Mouse (Mus musculus) neural tube, embryonic 13.5 days (tissue): ENCODE measurements around the gene Ubtd2. TPM values are rescaled to one million over a fixed set of nuclear protein-coding genes. Genes with fewer than 3 reads are reported as not detected.

Experiments
- ATAC-seq: fragments of 200-750 bp; cut with Nextera tagmentation; 2 replicates; pipeline ENCODE4 v1.8.0; 2017; ENCODE audit warnings: low read depth, mild to moderate bottlenecking, moderate TSS enrichment, moderate library complexity
- H3K27ac ChIP-seq: fragments of 300-500 bp; sonication (generic); replicated peaks from 2 replicates; pipeline ENCODE4 v1.5.1; 2015; ENCODE audit warnings: moderate library complexity, mild to moderate bottlenecking, inconsistent platforms
- H3K27me3 ChIP-seq: fragments of 300-500 bp; sonication (generic); 2 replicates; pipeline ENCODE4 v1.6.1; 2015; ENCODE audit warnings: mild to moderate bottlenecking, inconsistent platforms
- H3K36me3 ChIP-seq: fragments of 300-500 bp; sonication (generic); 2 replicates; pipeline ENCODE4 v1.6.1; 2015; ENCODE audit warnings: mild to moderate bottlenecking, inconsistent platforms
- H3K4me1 ChIP-seq: fragments of 300-500 bp; sonication (generic); replicated peaks from 2 replicates; pipeline ENCODE4 v1.6.1; 2015; ENCODE audit warnings: inconsistent platforms
- H3K4me2 ChIP-seq: fragments of 300-500 bp; sonication (generic); 2 replicates; pipeline ENCODE4 v1.6.1; 2015; ENCODE audit warnings: inconsistent platforms, mild to moderate bottlenecking, moderate library complexity
- H3K4me3 ChIP-seq: fragments of 300-500 bp; sonication (generic); 2 replicates; pipeline ENCODE4 v1.5.1; 2015; ENCODE audit warnings: mild to moderate bottlenecking, inconsistent platforms
- H3K9ac ChIP-seq: fragments of 300-500 bp; sonication (generic); 2 replicates; pipeline ENCODE4 v1.6.1; 2015; ENCODE audit warnings: moderate library complexity, mild to moderate bottlenecking, inconsistent platforms
- H3K9me3 ChIP-seq: fragments of 300-500 bp; sonication (generic); 2 replicates; pipeline ENCODE4 v1.6.1; 2016; ENCODE audit warnings: inconsistent platforms
- WGBS: fragments of 180-500 bp; shearing (Covaris S2); methylation state at CpG from one replicate; pipeline ENCODE4 v1.1.7; 2015; 5-methylcytosine and 5-hydroxymethylcytosine counted together
- polyA plus RNA-seq: library from polyadenylated mRNA; unstranded; fragments of >200 nt; fragmentation: Nextera tagmentation; extraction: Ambion mirVana; gene quantifications from 2 replicates; pipeline ENCODE4 v1.2.1, GENCODE M21; 2015

Ubtd2 gene
- polyA plus RNA-seq, 1 experiment from 2014 or later, result 46.8 TPM

- Histone ChIP-seq H3K9me3 (no peaks in the 10 kb centered on the region), H3K27ac (no peak overlapping the region), H3K9ac (no peak overlapping the region), H3K4me2 (no peak overlapping the region), H3K36me3 (no peaks in the 10 kb centered on the region), H3K4me1 (peaks cover 47% of the 10 kb centered on the region), H3K27me3 (no peaks in the 10 kb centered on the region), H3K4me3 (no peak overlapping the region)
- WGBS, result 61% methylated on average over 4 of the region's 4 CpGs
- ATAC-seq, result no peak
These were observed 109.5 kb downstream of the Ubtd2 start for GRCm38 (mm10) chr11:32564629-32565028.

GRCm38 (mm10) chr11:32565088-32565487, 109.9 kb downstream of the Ubtd2 start:
- peaks cover 47% of the 10 kb centered on the region for H3K4me1 ChIP-seq
- H3K9me3 ChIP-seq, result no peaks in the 10 kb centered on the region
- no peak overlapping the region for H3K9ac ChIP-seq
- H3K27ac ChIP-seq, result no peak overlapping the region
- WGBS, result 41% methylated on average over 8 of the region's 8 CpGs
- no peaks in the 10 kb centered on the region for H3K36me3 ChIP-seq
- H3K27me3 ChIP-seq, result no peaks in the 10 kb centered on the region
- ATAC-seq, result no peak
- no peak overlapping the region for H3K4me3 ChIP-seq
- H3K4me2 ChIP-seq, result no peak overlapping the region

- Histone ChIP-seq H3K4me1 (peaks cover 47% of the 10 kb centered on the region), H3K9me3 (no peaks in the 10 kb centered on the region), H3K4me3 (no peak overlapping the region), H3K4me2 (no peak overlapping the region), H3K9ac (no peak overlapping the region), H3K27ac (no peak overlapping the region), H3K27me3 (no peaks in the 10 kb centered on the region), H3K36me3 (no peaks in the 10 kb centered on the region)
- ATAC-seq, result no peak
- 63% methylated on average over 6 of the region's 6 CpGs for WGBS
These were observed 111.0 kb downstream of the Ubtd2 start for GRCm38 (mm10) chr11:32566184-32566583.

Other genes starting within 250 kb of the Ubtd2 start
- 45.7 and 46.8 TPM in 2 replicates for gene Snrnp25, start 250.0 kb upstream of the Ubtd2 start, polyA plus RNA-seq
- gene Rhbdf1, start 233.1 kb upstream of the Ubtd2 start, polyA plus RNA-seq, result 28.9 and 30.4 TPM in 2 replicates
- 35.8 and 36.6 TPM in 2 replicates for gene Mpg, start 228.9 kb upstream of the Ubtd2 start, polyA plus RNA-seq
- 39.8 and 42.8 TPM in 2 replicates for gene Nprl3, start 187.7 kb upstream of the Ubtd2 start, polyA plus RNA-seq
- gene Hba-x, start 179.0 kb upstream of the Ubtd2 start, polyA plus RNA-seq, result 319 and 454 TPM in 2 replicates
- 2,421 and 2,557 TPM in 2 replicates for gene Hba-a1, start 171.9 kb upstream of the Ubtd2 start, polyA plus RNA-seq
- gene Hbq1b, start 168.4 kb upstream of the Ubtd2 start, polyA plus RNA-seq, result 2.0 and 3.0 TPM in 2 replicates
- 5,548 and 5,687 TPM in 2 replicates for gene Hba-a2, start 158.9 kb upstream of the Ubtd2 start, polyA plus RNA-seq
- 1.4 and 1.8 TPM in 2 replicates for gene Hbq1a, start 155.3 kb upstream of the Ubtd2 start, polyA plus RNA-seq
- gene Sh3pxd2b, start 107.5 kb upstream of the Ubtd2 start, polyA plus RNA-seq, result 20.0 and 20.2 TPM in 2 replicates
- gene Efcab9, start 76.7 kb downstream of the Ubtd2 start, polyA plus RNA-seq, result 0.36 TPM in 1 of 2 replicates, not detected in the other
- 2.5 and 2.6 TPM in 2 replicates for gene Stk10, start 77.9 kb downstream of the Ubtd2 start, polyA plus RNA-seq
- gene Fbxw11, start 187.4 kb downstream of the Ubtd2 start, polyA plus RNA-seq, result 106 and 119 TPM in 2 replicates